Mouse (Mus musculus) bone marrow macrophage, adult 2 months (primary cell): ENCODE data around the gene Radil. TPM values are rescaled to one million over a fixed set of nuclear protein-coding genes. Genes with fewer than 3 reads are reported as not detected.

Experiments used
- H3K27ac ChIP-seq: 2 replicates; pipeline ENCODE4 v1.5.1; 2012; ENCODE audit warnings: low read depth, low read length; ENCODE audit not compliant: insufficient read depth
- H3K4me1 ChIP-seq: 2 replicates; pipeline ENCODE4 v1.6.1; 2012; ENCODE audit warnings: low read length; ENCODE audit not compliant: control insufficient read depth, insufficient read depth
- H3K4me3 ChIP-seq: 2 replicates; pipeline ENCODE4 v1.5.1; 2012; ENCODE audit warnings: mild to moderate bottlenecking, low read length, moderate library complexity; ENCODE audit not compliant: insufficient read depth
- CTCF ChIP-seq: IDR thresholded peaks from 2 replicates; pipeline ENCODE4 v1.5.1; 2012; ENCODE audit warnings: low read depth, mild to moderate bottlenecking, low read length, moderate library complexity
- POLR2A ChIP-seq: IDR thresholded peaks from 2 replicates; pipeline ENCODE4 v1.6.1; 2012; ENCODE audit warnings: mild to moderate bottlenecking, low read depth, low read length, borderline replicate concordance
- polyA plus RNA-seq: library from polyadenylated mRNA; stranded (reverse); fragments of >200 nt; gene quantifications from 2 replicates; pipeline ENCODE4 v1.2.4, GENCODE M21; 2012; ENCODE audit not compliant: missing spikeins, insufficient read depth, insufficient read length

The Radil gene
- polyA plus RNA-seq = not detected in 2 replicates

GRCm38 (mm10) chr5:142550706-142551652 is at the start of gene Radil:
Gene Radil (minus strand): TSS chr5:142551098.
- peak within 1 kb of the TSS; percentile 54 for H3K4me3 ChIP-seq
- no peaks in the 10 kb centered on the region for H3K4me1 ChIP-seq
- TF ChIP-seq POLR2A (no peak), CTCF (peak; percentile 55)

GRCm38 (mm10) chr5:142597648-142598390 is 46.9 kb upstream of the Radil start:
- Histone ChIP-seq H3K4me3 (no peak overlapping the region), H3K4me1 (no peaks in the 10 kb centered on the region), H3K27ac (no peak overlapping the region)
- TF ChIP-seq POLR2A (no peak), CTCF (no peak)

More at GRCm38 (mm10) chr5:142550706-142551652, at the start of gene Radil:
- H3K27ac ChIP-seq = no peak within 1 kb of the TSS

GRCm38 (mm10) chr5:142596723-142597122 is 45.8 kb upstream of the Radil start:
- TF ChIP-seq POLR2A (no peak), CTCF (no peak)

GRCm38 (mm10) chr5:142595698-142596097 is 44.8 kb upstream of the Radil start:
- no peak overlapping the region for H3K27ac ChIP-seq
- no peak overlapping the region for H3K4me3 ChIP-seq
- no peak for TF ChIP-seq POLR2A
- TF ChIP-seq CTCF = no peak
- H3K4me1 ChIP-seq = 0 out of 2 replicates have a peak, but pooled peaks cover 2% of the 10 kb centered on the region

More at GRCm38 (mm10) chr5:142596723-142597122, 45.8 kb upstream of the Radil start:
- 0 out of 2 replicates have a peak, but pooled peaks cover 2% of the 10 kb centered on the region for H3K4me1 ChIP-seq
- H3K4me3 ChIP-seq = no peak overlapping the region
- no peak overlapping the region for H3K27ac ChIP-seq

GRCm38 (mm10) chr5:142590953-142591616 is 40.2 kb upstream of the Radil start:
- Histone ChIP-seq H3K4me1 (0 out of 2 replicates have a peak, but pooled peaks cover 2% of the 10 kb centered on the region), H3K27ac (no peak overlapping the region), H3K4me3 (no peak overlapping the region)
- TF ChIP-seq POLR2A (no peak), CTCF (no peak)

- H3K4me1 ChIP-seq = no peaks in the 10 kb centered on the region
- H3K27ac ChIP-seq = no peak overlapping the region
- no peak overlapping the region for H3K4me3 ChIP-seq
- no peak for TF ChIP-seq POLR2A
- TF ChIP-seq CTCF = no peak
Observed at GRCm38 (mm10) chr5:142583616-142584126, 32.8 kb upstream of the Radil start.

GRCm38 (mm10) chr5:142581517-142581916 is 30.6 kb upstream of the Radil start:
- Histone ChIP-seq H3K27ac (no peak overlapping the region), H3K4me3 (no peak overlapping the region), H3K4me1 (no peaks in the 10 kb centered on the region)
- TF ChIP-seq CTCF (peak; percentile 87), POLR2A (no peak)

- TF ChIP-seq POLR2A (no peak), CTCF (no peak)
- H3K4me1 ChIP-seq = no peaks in the 10 kb centered on the region
Observed at GRCm38 (mm10) chr5:142578192-142578591, 27.3 kb upstream of the Radil start.

GRCm38 (mm10) chr5:142576832-142577231 is 25.9 kb upstream of the Radil start:
- TF ChIP-seq CTCF (no peak), POLR2A (no peak)
- no peak overlapping the region for H3K4me3 ChIP-seq

More at GRCm38 (mm10) chr5:142578192-142578591, 27.3 kb upstream of the Radil start:
- H3K4me3 ChIP-seq = no peak overlapping the region
- H3K27ac ChIP-seq = no peak overlapping the region

More at GRCm38 (mm10) chr5:142576832-142577231, 25.9 kb upstream of the Radil start:
- H3K27ac ChIP-seq = no peak overlapping the region
- H3K4me1 ChIP-seq = no peaks in the 10 kb centered on the region
